Mouse (Mus musculus): ENCODE measurements around the gene Gcnt3. TPM values are rescaled to one million over a fixed set of nuclear protein-coding genes. Genes with fewer than 3 reads are reported as not detected.

The Gcnt3 gene
- total RNA-seq, 4 experiments from 2014 or later = not detected

- DNase-seq (ENCODE audit: low spot score in 2 of 2) = no peak
Observed at GRCm38 (mm10) chr9:70007506-70008248, 30.2 kb downstream of the Gcnt3 start.

- no peak for DNase-seq (ENCODE audit: low spot score in 2 of 2)
Observed at GRCm38 (mm10) chr9:70006984-70007383, 30.9 kb downstream of the Gcnt3 start.

- DNase-seq (ENCODE audit: low spot score in 2 of 2) = no peak
Observed at GRCm38 (mm10) chr9:70003516-70003915, 34.4 kb downstream of the Gcnt3 start.

- no peak for DNase-seq (ENCODE audit: low spot score in 2 of 2)
Observed at GRCm38 (mm10) chr9:69999318-69999717, 38.6 kb downstream of the Gcnt3 start.

- no peak for DNase-seq (ENCODE audit: low spot score in 2 of 2)
Observed at GRCm38 (mm10) chr9:69994547-69994946, 43.3 kb downstream of the Gcnt3 start.

- no peak for DNase-seq (ENCODE audit: low spot score in 2 of 2)
Observed at GRCm38 (mm10) chr9:69993479-69993878, 44.4 kb downstream of the Gcnt3 start.

GRCm38 (mm10) chr9:69992841-69993277 is 45.0 kb downstream of the Gcnt3 start:
- no peak for DNase-seq (ENCODE audit: low spot score in 2 of 2)

GRCm38 (mm10) chr9:69990346-69990745 is 47.5 kb downstream of the Gcnt3 start:
- DNase-seq (ENCODE audit: low spot score in 2 of 2) = no peak

- peak; percentile 86 to 89 for DNase-seq (ENCODE audit: low spot score in 2 of 2)
Observed at GRCm38 (mm10) chr9:69989303-69990121, 48.4 kb downstream of the Gcnt3 start, which contains the start of gene Bnip2. TSS of gene Bnip2 (plus strand) at chr9:69989466.

GRCm38 (mm10) chr9:69988706-69989302 is 49.1 kb downstream of the Gcnt3 start:
- no peak for DNase-seq (ENCODE audit: low spot score in 2 of 2)

- DNase-seq (ENCODE audit: low spot score in 2 of 2) = peak in 1 of 2 experiments; percentile 47
Observed at GRCm38 (mm10) chr9:69987579-69987978, 50.3 kb downstream of the Gcnt3 start.

- no peak for DNase-seq (ENCODE audit: low spot score in 2 of 2)
Observed at GRCm38 (mm10) chr9:69986571-69986970, 51.3 kb downstream of the Gcnt3 start.

- DNase-seq (ENCODE audit: low spot score in 2 of 2) = no peak
Observed at GRCm38 (mm10) chr9:69986063-69986462, 51.8 kb downstream of the Gcnt3 start.

- DNase-seq (ENCODE audit: low spot score in 2 of 2) = no peak
Observed at GRCm38 (mm10) chr9:69985526-69985925, 52.4 kb downstream of the Gcnt3 start.

Other genes starting within 250 kb of the Gcnt3 start
- 10 to 100 TPM; 32.1 to 47.1 (median 40.2) TPM for gene Bnip2, start 48.6 kb downstream of the Gcnt3 start, total RNA-seq (2022)
- gene Gtf2a2, start 25.5 kb downstream of the Gcnt3 start, total RNA-seq (2022) = 10 to 100 TPM; 46.0 to 59.2 (median 52.4) TPM
- 100 to 1,000 TPM; 144 to 155 (median 151) TPM for gene Fam81a, start 104.5 kb upstream of the Gcnt3 start, total RNA-seq (2022)
- 10 to 100 TPM; 12.6 to 23.5 (median 15.5) TPM for gene Myo1e, start 169.3 kb upstream of the Gcnt3 start, total RNA-seq (2022)

All from left cerebral cortex, adult 8-10 months (tissue).